Mouse (Mus musculus): ENCODE measurements at regions not wholly inside any gene's neighbourhood (a gene's known extent, or its start where the extent isn't known, plus 50 kb on each side); places are given as distances from the start of the nearest gene placed in this dataset.

DNA sequence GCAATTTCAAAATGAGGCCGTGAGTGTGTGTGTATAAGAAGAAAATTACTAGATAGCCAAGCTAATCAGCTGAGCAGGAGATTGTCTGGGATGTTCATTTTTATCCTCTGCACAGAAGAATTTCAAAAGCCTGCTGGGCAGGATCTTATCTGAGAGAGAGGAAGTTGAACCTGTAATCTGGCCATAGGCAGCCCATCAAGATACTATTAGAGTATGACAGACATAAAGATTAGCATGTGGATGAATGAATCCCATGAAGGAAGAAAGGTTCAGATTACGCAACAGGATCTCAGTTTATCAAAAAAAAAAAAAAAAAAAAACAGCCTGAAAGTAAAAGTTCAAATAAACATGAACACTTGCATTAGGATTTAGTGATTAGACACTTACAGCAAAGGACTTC, 317.3 kb upstream of the C030005K15Rik start:
- TF ChIP-seq CTCF (IDR thresholded peaks at IDR 0.05; ENCODE audit: borderline replicate concordance, insufficient read depth, low read depth, low read length) (no peak), POLR2A (IDR thresholded peaks at IDR 0.05; ENCODE audit: borderline replicate concordance, insufficient read depth, low read length) (no peak)
- no peak overlapping the region for H3K4me3 ChIP-seq (replicated peaks; ENCODE audit: insufficient read depth, low read depth, low read length)
- WGBS, result 95% methylated on average over 2 of the region's 2 CpGs

DNA sequence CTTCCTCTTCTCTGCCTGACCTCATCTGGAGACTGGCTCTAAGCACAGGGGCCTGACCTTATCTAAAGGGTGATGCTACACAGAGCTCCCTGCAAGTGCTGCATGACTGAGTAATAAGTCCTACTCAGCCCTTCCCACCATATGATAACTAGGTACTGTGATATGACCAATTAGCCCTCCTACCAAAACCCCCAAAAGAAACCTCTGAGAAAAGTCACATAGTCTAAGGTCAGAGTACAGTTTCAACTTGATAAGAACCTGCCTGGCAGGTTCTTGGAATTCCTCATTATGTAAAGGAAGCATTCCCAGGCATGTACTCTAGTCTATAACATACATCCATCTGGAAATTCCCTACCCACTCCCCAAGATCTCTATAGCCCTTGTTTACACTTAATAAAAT, 318.0 kb upstream of the C030005K15Rik start:
- TF ChIP-seq CTCF (IDR thresholded peaks at IDR 0.05; ENCODE audit: borderline replicate concordance, insufficient read depth, low read depth, low read length), result no peak
- no peaks in the 10 kb centered on the region for H3K27me3 ChIP-seq (ENCODE audit: control insufficient read depth, insufficient read depth, low read length)
- no peak overlapping the region for H3K27ac ChIP-seq (ENCODE audit: insufficient read depth, low read length)
- no peak overlapping the region for H3K4me3 ChIP-seq (replicated peaks; ENCODE audit: insufficient read depth, low read depth, low read length)
- no peak for DNase-seq
- no peaks in the 10 kb centered on the region for H3K4me1 ChIP-seq (ENCODE audit: control insufficient read depth, insufficient read depth, low read length)

More for the DNA sequence above, 317.3 kb upstream of the C030005K15Rik start:
- Histone ChIP-seq H3K27ac (ENCODE audit: insufficient read depth, low read length) (no peak overlapping the region), H3K4me1 (ENCODE audit: control insufficient read depth, insufficient read depth, low read length) (no peaks in the 10 kb centered on the region), H3K27me3 (ENCODE audit: control insufficient read depth, insufficient read depth, low read length) (no peaks in the 10 kb centered on the region)
- no peak for DNase-seq

DNA sequence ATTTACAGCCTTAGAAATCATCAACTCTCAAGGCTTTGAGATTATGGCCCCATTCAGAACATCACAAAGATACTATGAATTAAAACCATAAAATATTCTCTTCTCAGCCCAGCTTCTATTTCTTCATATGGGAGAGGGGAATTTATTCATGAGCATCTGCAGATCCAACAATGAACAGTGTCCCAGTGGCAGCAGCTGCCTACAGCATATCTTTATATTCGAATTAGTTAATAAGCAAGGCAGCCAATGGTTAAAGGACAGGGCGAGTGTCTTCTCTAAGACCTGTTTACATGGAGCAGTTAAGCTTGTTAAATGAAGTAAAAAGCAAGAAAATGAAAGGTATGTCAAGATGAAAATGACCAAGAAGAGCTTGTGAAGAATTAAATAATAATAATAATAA, 346.9 kb upstream of the C030005K15Rik start:
- DNase-seq, result no peak
- no peaks in the 10 kb centered on the region for H3K4me1 ChIP-seq (ENCODE audit: control insufficient read depth, insufficient read depth, low read length)
- TF ChIP-seq POLR2A (IDR thresholded peaks at IDR 0.05; ENCODE audit: borderline replicate concordance, insufficient read depth, low read length) (no peak), CTCF (IDR thresholded peaks at IDR 0.05; ENCODE audit: borderline replicate concordance, insufficient read depth, low read depth, low read length) (no peak)
- WGBS, result 75% methylated on average over 2 of the region's 2 CpGs
- no peak overlapping the region for H3K4me3 ChIP-seq (replicated peaks; ENCODE audit: insufficient read depth, low read depth, low read length)
- H3K27ac ChIP-seq (ENCODE audit: insufficient read depth, low read length), result no peak overlapping the region
- no peaks in the 10 kb centered on the region for H3K27me3 ChIP-seq (ENCODE audit: control insufficient read depth, insufficient read depth, low read length)

DNA sequence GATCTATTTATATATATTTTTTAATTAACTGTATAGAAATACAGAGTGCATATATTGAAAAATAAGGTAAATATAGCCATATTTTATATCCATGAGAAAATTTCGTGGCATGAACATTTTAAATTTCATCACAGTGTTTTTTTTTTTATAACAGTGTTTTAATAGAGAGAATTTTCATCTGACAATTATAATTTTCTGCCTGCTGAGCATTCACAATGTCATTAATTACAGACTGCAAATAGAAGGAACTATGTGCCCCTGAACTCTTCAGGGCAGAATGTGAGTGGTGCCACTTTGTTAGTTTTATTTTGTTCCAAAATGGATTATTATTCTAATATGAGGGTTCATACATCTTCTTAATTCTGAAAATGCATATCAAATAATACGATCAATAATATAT, 358.3 kb upstream of the C030005K15Rik start:
- DNase-seq, result no peak
- whole genome bisulfite sequencing, result 68% methylated on average over 2 of the region's 2 CpGs
- TF ChIP-seq POLR2A (IDR thresholded peaks at IDR 0.05; ENCODE audit: borderline replicate concordance, insufficient read depth, low read length), result no peak

DNA sequence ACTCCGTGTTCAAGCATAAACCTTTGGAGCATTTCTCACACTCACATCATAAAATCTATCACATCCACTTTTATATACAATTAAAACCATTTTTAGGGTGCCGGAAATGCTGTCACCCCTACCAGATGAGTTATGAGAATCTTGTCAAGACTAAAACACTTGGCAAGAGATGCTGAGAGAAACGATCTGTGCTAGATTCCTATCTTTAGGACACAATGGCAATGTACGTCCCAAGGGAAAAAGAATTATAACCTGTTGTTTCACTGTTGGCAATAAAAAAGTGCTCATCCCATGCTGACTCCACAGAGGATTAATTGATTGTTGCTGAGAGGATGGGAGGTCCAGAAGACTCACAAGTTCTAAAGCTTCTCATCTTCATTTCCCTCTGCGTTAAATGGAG, 389.7 kb upstream of the C030005K15Rik start:
- no peak for DNase-seq
- TF ChIP-seq POLR2A (IDR thresholded peaks at IDR 0.05; ENCODE audit: borderline replicate concordance, insufficient read depth, low read length) (no peak), CTCF (IDR thresholded peaks at IDR 0.05; ENCODE audit: borderline replicate concordance, insufficient read depth, low read depth, low read length) (no peak)
- no peak overlapping the region for H3K27ac ChIP-seq (ENCODE audit: insufficient read depth, low read length)
- no peak overlapping the region for H3K4me3 ChIP-seq (replicated peaks; ENCODE audit: insufficient read depth, low read depth, low read length)
- no peaks in the 10 kb centered on the region for H3K27me3 ChIP-seq (ENCODE audit: control insufficient read depth, insufficient read depth, low read length)
- no peaks in the 10 kb centered on the region for H3K4me1 ChIP-seq (ENCODE audit: control insufficient read depth, insufficient read depth, low read length)
- WGBS, result 83% methylated on average over 5 of the region's 5 CpGs

More for the DNA sequence above, 358.3 kb upstream of the C030005K15Rik start:
- Histone ChIP-seq H3K27ac (ENCODE audit: insufficient read depth, low read length) (no peak overlapping the region), H3K4me3 (replicated peaks; ENCODE audit: insufficient read depth, low read depth, low read length) (no peak overlapping the region), H3K27me3 (ENCODE audit: control insufficient read depth, insufficient read depth, low read length) (no peaks in the 10 kb centered on the region), H3K4me1 (ENCODE audit: control insufficient read depth, insufficient read depth, low read length) (no peaks in the 10 kb centered on the region)

DNA sequence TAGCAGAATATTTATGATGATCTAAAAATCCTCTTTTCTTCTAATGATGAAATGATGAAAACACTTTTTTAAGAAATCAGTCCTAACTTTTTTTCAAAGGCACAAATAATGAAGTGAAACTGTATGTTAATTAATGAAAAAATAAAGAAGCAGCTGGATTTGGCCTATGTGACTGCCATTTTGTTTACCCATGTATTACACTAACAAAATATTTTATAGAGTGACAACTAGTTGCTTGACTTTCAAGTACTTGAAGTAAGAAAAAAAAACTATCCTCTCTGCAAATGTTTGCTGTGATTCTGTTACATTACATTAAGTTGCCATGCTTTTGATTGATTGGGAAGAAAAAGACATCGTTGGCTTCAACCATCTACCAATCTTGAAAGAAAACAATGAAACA, 399.2 kb upstream of the C030005K15Rik start:
- no peak for DNase-seq
- TF ChIP-seq CTCF (IDR thresholded peaks at IDR 0.05; ENCODE audit: borderline replicate concordance, insufficient read depth, low read depth, low read length) (no peak), POLR2A (IDR thresholded peaks at IDR 0.05; ENCODE audit: borderline replicate concordance, insufficient read depth, low read length) (no peak)
- WGBS, result 86% methylated on average over 1 of the region's 1 CpGs
- Histone ChIP-seq H3K27me3 (ENCODE audit: control insufficient read depth, insufficient read depth, low read length) (no peaks in the 10 kb centered on the region), H3K4me3 (replicated peaks; ENCODE audit: insufficient read depth, low read depth, low read length) (no peak overlapping the region), H3K4me1 (ENCODE audit: control insufficient read depth, insufficient read depth, low read length) (no peaks in the 10 kb centered on the region), H3K27ac (ENCODE audit: insufficient read depth, low read length) (no peak overlapping the region)

DNA sequence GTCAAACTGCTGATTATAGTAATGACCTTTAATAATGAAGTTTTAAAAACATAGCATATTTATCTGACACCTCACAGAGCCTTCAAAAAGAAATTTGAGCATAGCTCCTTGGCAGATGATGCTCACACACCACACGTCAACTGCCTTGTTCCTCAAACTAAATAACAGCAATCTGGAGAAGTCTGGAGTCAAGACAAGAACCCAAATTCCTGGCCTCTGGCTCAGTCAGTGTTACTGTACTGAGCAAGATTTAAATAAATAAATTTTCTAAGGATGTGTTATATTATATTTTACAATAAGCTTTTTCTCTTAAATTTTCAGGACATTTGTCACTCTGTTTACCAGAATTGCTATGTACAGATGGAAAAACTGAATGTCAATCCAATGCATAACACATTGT, 408.5 kb upstream of the C030005K15Rik start:
- DNase-seq, result no peak
- WGBS, result 65% methylated on average over 1 of the region's 1 CpGs
- TF ChIP-seq CTCF (IDR thresholded peaks at IDR 0.05; ENCODE audit: borderline replicate concordance, insufficient read depth, low read depth, low read length) (no peak), POLR2A (IDR thresholded peaks at IDR 0.05; ENCODE audit: borderline replicate concordance, insufficient read depth, low read length) (no peak)
- Histone ChIP-seq H3K27me3 (ENCODE audit: control insufficient read depth, insufficient read depth, low read length) (no peaks in the 10 kb centered on the region), H3K4me1 (ENCODE audit: control insufficient read depth, insufficient read depth, low read length) (no peaks in the 10 kb centered on the region), H3K27ac (ENCODE audit: insufficient read depth, low read length) (no peak overlapping the region), H3K4me3 (replicated peaks; ENCODE audit: insufficient read depth, low read depth, low read length) (no peak overlapping the region)

DNA sequence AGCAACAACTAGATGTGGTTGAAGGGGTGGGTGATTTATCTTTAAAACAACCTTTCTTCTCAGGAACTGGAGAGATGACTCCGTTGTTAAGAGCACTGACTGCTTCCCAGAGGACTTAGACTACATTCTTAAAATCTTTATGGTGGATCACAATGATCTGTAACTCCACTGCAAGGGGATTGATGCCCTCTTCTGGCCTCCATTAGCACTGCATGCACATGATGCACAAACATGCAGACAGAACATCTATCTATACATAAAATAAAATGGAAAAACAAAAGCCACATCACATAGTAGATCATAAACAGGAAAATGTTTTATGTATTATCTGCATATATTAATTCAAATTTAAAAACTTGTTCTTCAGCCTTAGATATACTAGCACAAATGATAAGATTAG, 419.2 kb upstream of the C030005K15Rik start:
- WGBS, result 70% methylated on average over 1 of the region's 1 CpGs
- DNase-seq, result no peak
- H3K4me1 ChIP-seq (ENCODE audit: control insufficient read depth, insufficient read depth, low read length), result no peaks in the 10 kb centered on the region
- no peak for TF ChIP-seq POLR2A (IDR thresholded peaks at IDR 0.05; ENCODE audit: borderline replicate concordance, insufficient read depth, low read length)
- TF ChIP-seq CTCF (IDR thresholded peaks at IDR 0.05; ENCODE audit: borderline replicate concordance, insufficient read depth, low read depth, low read length), result no peak
- no peaks in the 10 kb centered on the region for H3K27me3 ChIP-seq (ENCODE audit: control insufficient read depth, insufficient read depth, low read length)
- H3K27ac ChIP-seq (ENCODE audit: insufficient read depth, low read length), result no peak overlapping the region
- no peak overlapping the region for H3K4me3 ChIP-seq (replicated peaks; ENCODE audit: insufficient read depth, low read depth, low read length)

Data from cerebellum, adult 2 months (tissue).